9 mouse cellular contexts compared by ENCODE assay signal in the genomic region with DNA sequence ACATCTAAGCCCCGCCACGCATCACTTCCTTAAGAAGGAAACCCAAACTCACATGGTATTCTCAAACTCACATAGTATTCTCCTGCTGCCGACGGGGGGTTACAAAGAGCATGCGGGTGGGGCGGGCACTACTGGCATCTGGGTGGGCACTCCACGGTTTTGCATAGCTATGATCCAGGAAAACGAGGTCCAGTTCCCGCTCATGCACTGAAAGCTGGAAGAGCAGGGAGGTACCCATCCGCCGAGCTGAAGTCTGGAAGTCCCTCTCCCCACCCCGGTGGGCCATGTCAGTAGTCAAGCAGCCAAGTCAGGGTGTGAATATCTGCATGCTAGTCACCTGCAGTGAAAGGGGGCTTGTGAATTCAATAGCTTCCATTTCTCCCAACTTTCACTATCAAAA. TPM values are rescaled to one million over a fixed set of nuclear protein-coding genes. Genes with fewer than 3 reads are reported as not detected.
DNase-seq lines count a peak whose midpoint lies in the region; ATAC-seq and TF ChIP-seq lines count a peak whose summit lies in the region.
"Had no signal": no experiment of that assay in that cellular context is flagged by ENCODE, and none has a peak within 500 bp of the region (broad histone marks: within the 10 kb centered on the region; RNA-seq: fewer than 3 reads in every experiment).

No protein-coding gene starts in this region.

- peak overlapping the region; percentile 95 for H3K9ac ChIP-seq in embryonic facial prominence, embryonic 13.5 days
- H3K9ac ChIP-seq in kidney, postnatal 0 days (ENCODE audit: low read depth, low read length), result peak overlapping the region; percentile 97
- peak overlapping the region; percentile 95 for H3K9ac ChIP-seq in neural tube, embryonic 13.5 days

- no peaks in the 10 kb centered on the region for H3K27me3 ChIP-seq in embryonic facial prominence, embryonic 13.5 days
- no peaks in the 10 kb centered on the region for H3K27me3 ChIP-seq in kidney, postnatal 0 days (ENCODE audit: insufficient read depth, low read length)
- no peaks in the 10 kb centered on the region for H3K27me3 ChIP-seq in neural tube, embryonic 13.5 days

- TF ChIP-seq CTCF in kidney, postnatal 0 days (IDR thresholded peaks at IDR 0.05; ENCODE audit: low read depth), result no peak

- H3K4me2 ChIP-seq in embryonic facial prominence, embryonic 13.5 days, result peak overlapping the region; percentile 78
- peak overlapping the region; percentile 85 for H3K4me2 ChIP-seq in kidney, postnatal 0 days (ENCODE audit: low read length)
- peak overlapping the region; percentile 83 for H3K4me2 ChIP-seq in neural tube, embryonic 13.5 days

- H3K9me3 ChIP-seq in embryonic facial prominence, embryonic 13.5 days, result no peaks in the 10 kb centered on the region
- no peaks in the 10 kb centered on the region for H3K9me3 ChIP-seq in kidney, postnatal 0 days (replicated peaks; ENCODE audit: low read length)
- no peaks in the 10 kb centered on the region for H3K9me3 ChIP-seq in neural tube, embryonic 13.5 days

- ATAC-seq in cerebellum, adult (ENCODE audit: insufficient number of reproducible peaks, low FRiP score, low TSS enrichment), result no peak
- ATAC-seq in embryonic facial prominence, embryonic 13.5 days (ENCODE audit: insufficient number of reproducible peaks, insufficient read depth, low FRiP score, low TSS enrichment, low read depth), result no peak
- ATAC-seq in kidney, postnatal 0 days (replicated peaks; ENCODE audit: low FRiP score, low read depth), result no peak
- no peak for ATAC-seq in neural tube, embryonic 13.5 days (ENCODE audit: low read depth)

- peak; percentile 5 to 9 for DNase-seq in cerebellum, postnatal 14 days
- DNase-seq in 3134 (ENCODE audit: extremely low read depth, insufficient read length, low spot score), result peak; percentile 15
- peak; percentile 19 for DNase-seq in kidney, postnatal 0 days (ENCODE audit: low spot score)
- no peak for DNase-seq in left cerebral cortex, postnatal 14 days (ENCODE audit: low spot score in 2 of 2)
- DNase-seq in adrenal gland, postnatal 14 days, result no peak

- peaks cover 37% of the 10 kb centered on the region for H3K36me3 ChIP-seq in embryonic facial prominence, embryonic 13.5 days
- peaks cover 11% of the 10 kb centered on the region; the same call in 1 of the 2 replicates for H3K36me3 ChIP-seq in kidney, postnatal 0 days (ENCODE audit: insufficient read depth, low read length)
- peaks cover 24% of the 10 kb centered on the region for H3K36me3 ChIP-seq in neural tube, embryonic 13.5 days

- 56% methylated on average over 12 of the region's 12 CpGs for WGBS in embryonic facial prominence, embryonic 13.5 days
- 23% methylated on average over 12 of the region's 12 CpGs for WGBS in kidney, postnatal 0 days
- 56% methylated on average over 12 of the region's 12 CpGs for whole genome bisulfite sequencing in neural tube, embryonic 13.5 days

- H3K4me1 ChIP-seq in embryonic facial prominence, embryonic 13.5 days, result peaks cover 11% of the 10 kb centered on the region
- 0 out of 2 replicates have a peak, but pooled peaks cover 5% of the 10 kb centered on the region for H3K4me1 ChIP-seq in kidney, postnatal 0 days (replicated peaks; ENCODE audit: insufficient read depth, low read length)
- H3K4me1 ChIP-seq in neural tube, embryonic 13.5 days (replicated peaks), result peaks cover 18% of the 10 kb centered on the region

- H3K4me3 ChIP-seq in embryonic facial prominence, embryonic 13.5 days, result peak overlapping the region; percentile 86
- H3K4me3 ChIP-seq in kidney, postnatal 0 days (replicated peaks; ENCODE audit: low read depth, low read length), result peak overlapping the region; percentile 96
- peak overlapping the region; percentile 91 for H3K4me3 ChIP-seq in neural tube, embryonic 13.5 days

- intact Hi-C loops in left cerebral cortex, postnatal 14 days (cut with DNase I), result loop anchor here (2.0 kb wide), 1 partner anchor 103 kb away; the partner anchor contains the start of gene Cnnm4

- H3K27ac ChIP-seq in embryonic facial prominence, embryonic 13.5 days, result no peak overlapping the region
- H3K27ac ChIP-seq in kidney, postnatal 0 days, result no peak overlapping the region
- H3K27ac ChIP-seq in neural tube, embryonic 13.5 days (replicated peaks), result no peak overlapping the region

RNA-seq across cellular contexts. Expression of gene Kansl3, which starts 1.3 kb away (rescaled TPM):
- polyA plus RNA-seq in embryonic facial prominence, embryonic 13.5 days (2015; fragmentation: Nextera tagmentation; extraction: Ambion mirVana), result 50.6 and 51.0 TPM in 2 replicates
- 30.0 and 32.3 TPM in 2 replicates for polyA plus RNA-seq in kidney, postnatal 0 days (2015; fragmentation: Nextera tagmentation; extraction: Ambion mirVana)
- 34.8 and 36.3 TPM in 2 replicates for polyA plus RNA-seq in neural tube, embryonic 13.5 days (2015; fragmentation: Nextera tagmentation; extraction: Ambion mirVana)
- 10 to 100 TPM; 59.4 to 65.3 TPM for total RNA-seq in left cerebral cortex, postnatal 14 days (2021)
- 86.5 and 103 TPM in 2 replicates for total RNA-seq in adrenal gland, postnatal 14 days (2021)

RNA-seq across cellular contexts. Expression of gene Fer1l5, which starts 4.4 kb away (rescaled TPM):
- 1.1 and 1.3 TPM in 2 replicates for polyA plus RNA-seq in embryonic facial prominence, embryonic 13.5 days (2015; fragmentation: Nextera tagmentation; extraction: Ambion mirVana)
- polyA plus RNA-seq in kidney, postnatal 0 days (2015; fragmentation: Nextera tagmentation; extraction: Ambion mirVana), result 0.28 and 0.47 TPM in 2 replicates
- 2.5 and 2.7 TPM in 2 replicates for polyA plus RNA-seq in neural tube, embryonic 13.5 days (2015; fragmentation: Nextera tagmentation; extraction: Ambion mirVana)
- not detected for total RNA-seq in left cerebral cortex, postnatal 14 days (2021)
- 0.11 TPM in 1 of 2 replicates, not detected in the other for total RNA-seq in adrenal gland, postnatal 14 days (2021)
- polyA plus RNA-seq: large intestine, adult 2 months had no signal

Comparison
In these comparisons a context has a peak if more than half of its experiments do, and no peak if none do; other contexts are left out.
1. DNase-seq: peak in cerebellum, postnatal 14 days (2 of 2), 3134 (single experiment) and kidney, postnatal 0 days (single experiment); none in left cerebral cortex, postnatal 14 days (0 of 2) and adrenal gland, postnatal 14 days (single experiment).
2. Peak in every context shown above with its lines, with median percentiles within 50 percentile points of each other: H3K4me2 ChIP-seq, H3K4me3 ChIP-seq and H3K9ac ChIP-seq.